Mouse (Mus musculus) neural tube, embryonic 14.5 days (tissue): ENCODE measurements at regions not wholly inside any gene's neighbourhood (a gene's known extent, or its start where the extent isn't known, plus 50 kb on each side); places are given as distances from the start of the nearest gene placed in this dataset.
A peak's percentile ranks its signal among the peaks of the same experiment; 100 is the strongest.

Experiments used
- ATAC-seq: fragments of 200-750 bp; cut with Nextera tagmentation; 2 replicates; pipeline ENCODE4 v1.8.0; 2017; ENCODE audit warnings: low read depth, mild to moderate bottlenecking, moderate TSS enrichment, moderate library complexity
- H3K27ac ChIP-seq: fragments of 300-500 bp; sonication (generic); 2 replicates; pipeline ENCODE4 v1.5.1; 2014; ENCODE audit warnings: low read depth, mild to moderate bottlenecking, control low read depth, low read length, moderate library complexity, mixed read lengths
- H3K27me3 ChIP-seq: fragments of 300-500 bp; sonication (generic); 2 replicates; pipeline ENCODE4 v1.6.1; 2014; ENCODE audit warnings: low read length; ENCODE audit not compliant: control insufficient read depth, insufficient read depth
- H3K36me3 ChIP-seq: fragments of 300-500 bp; sonication (generic); 2 replicates; pipeline ENCODE4 v1.6.1; 2014; ENCODE audit warnings: low read length, mixed read lengths; ENCODE audit not compliant: control insufficient read depth, insufficient read depth
- H3K4me1 ChIP-seq: fragments of 300-500 bp; sonication (generic); 2 replicates; pipeline ENCODE4 v1.6.1; 2014; ENCODE audit warnings: low read length; ENCODE audit not compliant: control insufficient read depth, insufficient read depth
- H3K4me2 ChIP-seq: fragments of 300-500 bp; sonication (generic); 2 replicates; pipeline ENCODE4 v1.6.1; 2014; ENCODE audit warnings: mild to moderate bottlenecking, low read depth, low read length, control low read depth
- H3K4me3 ChIP-seq: fragments of 300-500 bp; sonication (generic); 2 replicates; pipeline ENCODE4 v1.5.1; 2014; ENCODE audit warnings: low read depth, low read length, control low read depth, mixed read lengths
- H3K9ac ChIP-seq: fragments of 300-500 bp; sonication (generic); replicated peaks from 2 replicates; pipeline ENCODE4 v1.6.1; 2014; ENCODE audit warnings: low read depth, mild to moderate bottlenecking, control low read depth, low read length, mixed read lengths
- H3K9me3 ChIP-seq: fragments of 300-500 bp; sonication (generic); 2 replicates; pipeline ENCODE4 v1.6.1; 2016; ENCODE audit warnings: low read length; ENCODE audit not compliant: control insufficient read depth
- WGBS: fragments of 180-500 bp; shearing (Covaris S2); extraction: QIAGEN DNeasy Blood & Tissue Kit; methylation state at CpG from one replicate; pipeline ENCODE4 v1.1.7; 2014; 5-methylcytosine and 5-hydroxymethylcytosine counted together

- no peak overlapping the region for H3K4me2 ChIP-seq
- 0 out of 2 replicates have a peak, but pooled peaks cover 3% of the 10 kb centered on the region for H3K4me1 ChIP-seq
- no peaks in the 10 kb centered on the region for H3K36me3 ChIP-seq
- H3K4me3 ChIP-seq, result no peak overlapping the region
- no peak overlapping the region for H3K9ac ChIP-seq
- H3K9me3 ChIP-seq, result no peaks in the 10 kb centered on the region
- ATAC-seq, result no peak
- H3K27ac ChIP-seq, result no peak overlapping the region
- 64% methylated on average over 5 of the region's 5 CpGs for WGBS
- no peaks in the 10 kb centered on the region for H3K27me3 ChIP-seq
Observed at GRCm38 (mm10) chr11:52558782-52559181, 162.6 kb downstream of the 9530068E07Rik start.

DNA sequence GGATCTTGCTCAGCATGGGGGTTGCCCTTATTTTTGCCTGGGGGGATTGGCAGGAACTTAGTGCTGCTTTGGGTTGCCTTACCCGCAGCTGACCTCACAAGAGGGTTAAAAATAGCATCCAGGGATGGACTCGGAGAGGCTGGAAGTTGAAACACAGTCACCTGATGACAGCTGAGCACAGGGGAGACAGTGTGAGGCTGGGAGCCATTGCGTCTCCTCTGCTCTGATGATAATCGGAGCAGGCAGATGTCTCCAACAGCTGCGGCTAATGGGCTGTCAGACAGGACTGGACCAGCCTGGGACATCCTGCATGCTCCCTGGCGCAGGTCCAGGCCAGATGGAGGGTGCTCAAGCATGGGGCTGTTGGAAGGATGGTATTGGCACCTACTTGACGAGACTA is 165.1 kb downstream of the 9530068E07Rik start:
- no peaks in the 10 kb centered on the region for H3K36me3 ChIP-seq
- peak; percentile 60; the same call in 1 of the 2 replicates for ATAC-seq
- 40% methylated on average over 7 of the region's 7 CpGs for WGBS
- no peaks in the 10 kb centered on the region for H3K9me3 ChIP-seq
- H3K4me1 ChIP-seq, result 0 out of 2 replicates have a peak, but pooled peaks cover 3% of the 10 kb centered on the region
- no peak overlapping the region for H3K27ac ChIP-seq
- no peak overlapping the region for H3K4me3 ChIP-seq
- H3K27me3 ChIP-seq, result no peaks in the 10 kb centered on the region
- H3K9ac ChIP-seq, result no peak overlapping the region
- no peak overlapping the region for H3K4me2 ChIP-seq

- no peak overlapping the region for H3K4me3 ChIP-seq
- 3% methylated on average over 1 of the region's 1 CpGs for WGBS
- H3K27ac ChIP-seq, result no peak overlapping the region
- no peaks in the 10 kb centered on the region for H3K36me3 ChIP-seq
- H3K27me3 ChIP-seq, result no peaks in the 10 kb centered on the region
- H3K4me2 ChIP-seq, result no peak overlapping the region
- H3K4me1 ChIP-seq, result peaks cover 3% of the 10 kb centered on the region; the same call in 1 of the 2 replicates
- H3K9me3 ChIP-seq, result no peaks in the 10 kb centered on the region
- ATAC-seq, result no peak
- no peak overlapping the region for H3K9ac ChIP-seq
Observed at GRCm38 (mm10) chr11:52565457-52565856, 169.2 kb downstream of the 9530068E07Rik start.

GRCm38 (mm10) chr11:52566026-52566425 is 169.8 kb downstream of the 9530068E07Rik start:
- no peaks in the 10 kb centered on the region for H3K36me3 ChIP-seq
- H3K9ac ChIP-seq, result no peak overlapping the region
- ATAC-seq, result no peak

DNA sequence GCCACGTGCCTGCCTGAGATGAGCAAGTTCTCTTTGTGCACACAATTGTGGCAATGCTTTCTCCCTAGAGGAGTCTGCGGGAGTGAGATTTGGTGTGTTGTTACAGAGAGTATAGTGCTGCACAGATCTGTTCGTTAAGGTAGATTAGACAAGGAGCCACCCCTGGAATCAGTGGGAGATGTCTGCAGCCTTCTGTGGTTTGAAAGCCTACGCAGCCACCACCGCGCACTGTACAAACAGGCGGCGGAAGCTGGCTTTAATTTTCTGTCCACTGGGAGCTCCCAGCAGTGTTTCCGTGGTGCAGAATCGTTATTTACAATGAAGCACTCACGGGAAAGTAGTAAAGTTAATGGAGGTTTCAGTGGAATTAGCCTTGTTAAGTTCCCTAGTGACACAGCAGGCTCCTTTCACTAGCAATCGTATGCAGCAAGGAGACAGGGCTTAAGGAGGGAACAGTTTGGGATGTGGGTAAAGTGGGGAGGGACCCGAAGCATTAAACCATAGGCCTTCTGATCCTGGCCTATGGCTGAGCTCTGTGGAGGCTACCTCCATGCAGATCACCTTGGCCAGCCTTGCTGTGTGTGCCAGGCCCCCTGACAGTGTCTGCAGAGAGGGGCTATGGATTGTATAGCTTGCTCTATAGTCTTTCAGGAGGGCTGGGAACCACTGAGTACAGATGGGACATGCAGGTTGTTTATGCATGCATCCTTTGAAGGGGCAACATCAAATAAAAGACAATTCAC is 171.9 kb downstream of the 9530068E07Rik start:
- H3K9ac ChIP-seq, result no peak overlapping the region
- H3K4me3 ChIP-seq, result no peak overlapping the region
- no peaks in the 10 kb centered on the region for H3K27me3 ChIP-seq
- 0 out of 2 replicates have a peak overlapping the region, but pooled peaks have one; percentile 12 for H3K4me2 ChIP-seq
- no peaks in the 10 kb centered on the region for H3K9me3 ChIP-seq
- 0 out of 2 replicates have a peak overlapping the region, but pooled peaks have one; percentile 40 for H3K27ac ChIP-seq
- ATAC-seq, result peak; percentile 76
- no peaks in the 10 kb centered on the region; the same call in 1 of the 2 replicates for H3K4me1 ChIP-seq
- WGBS, result 14% methylated on average over 13 of the region's 13 CpGs
- H3K36me3 ChIP-seq, result no peaks in the 10 kb centered on the region

More at GRCm38 (mm10) chr11:52566026-52566425, 169.8 kb downstream of the 9530068E07Rik start:
- Histone ChIP-seq H3K4me3 (no peak overlapping the region), H3K4me2 (no peak overlapping the region), H3K9me3 (no peaks in the 10 kb centered on the region), H3K27me3 (no peaks in the 10 kb centered on the region), H3K27ac (no peak overlapping the region), H3K4me1 (peaks cover 2% of the 10 kb centered on the region; the same call in 1 of the 2 replicates)
- 56% methylated on average over 9 of the region's 9 CpGs for WGBS

DNA sequence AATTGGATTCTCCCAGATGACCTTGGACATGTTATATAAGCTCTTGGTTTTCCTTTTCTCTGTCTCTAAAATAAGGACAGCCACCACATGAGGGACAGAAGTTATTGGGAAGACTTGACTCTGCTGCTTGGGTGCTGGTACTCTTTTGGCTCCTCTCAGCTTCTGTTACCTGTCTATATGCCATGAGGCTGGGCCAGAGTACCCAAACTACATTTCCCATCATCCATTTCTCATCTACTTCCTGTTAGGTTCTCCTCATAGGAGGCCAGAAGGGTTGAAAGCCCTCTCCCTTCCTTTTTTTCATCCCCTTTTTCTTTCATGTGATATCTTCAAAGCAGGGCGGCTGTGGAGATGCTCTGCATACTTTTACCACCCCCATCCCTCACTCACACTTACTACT is 172.6 kb downstream of the 9530068E07Rik start:
- H3K4me1 ChIP-seq, result no peaks in the 10 kb centered on the region; the same call in 1 of the 2 replicates
- H3K27me3 ChIP-seq, result no peaks in the 10 kb centered on the region
- H3K4me3 ChIP-seq, result no peak overlapping the region
- H3K36me3 ChIP-seq, result no peaks in the 10 kb centered on the region
- no peak overlapping the region for H3K4me2 ChIP-seq
- H3K9me3 ChIP-seq, result no peaks in the 10 kb centered on the region
- no peak for ATAC-seq
- H3K9ac ChIP-seq, result no peak overlapping the region
- no peak overlapping the region for H3K27ac ChIP-seq
- WGBS, result 71% methylated on average over 1 of the region's 1 CpGs

DNA sequence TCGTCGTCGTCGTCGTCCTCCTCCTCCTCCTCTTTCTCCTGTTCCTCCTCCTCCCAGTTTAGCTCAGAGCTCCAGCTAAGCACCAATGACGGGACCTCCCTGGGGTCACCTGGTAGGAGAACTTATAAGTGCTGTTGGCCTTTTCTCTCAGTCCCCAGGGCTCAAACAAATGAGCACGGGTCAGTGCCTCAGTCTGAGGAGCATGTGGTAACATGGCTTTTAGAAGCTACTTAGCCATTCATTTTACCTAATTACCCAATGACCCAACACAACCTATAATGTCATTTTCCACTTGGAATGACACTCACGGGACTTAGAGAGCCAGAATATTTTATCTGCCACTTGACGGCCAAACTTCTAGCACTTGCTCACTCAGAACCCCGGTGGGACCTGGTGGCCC is 173.5 kb downstream of the 9530068E07Rik start:
- no peak overlapping the region for H3K4me3 ChIP-seq
- no peaks in the 10 kb centered on the region for H3K27me3 ChIP-seq
- no peak overlapping the region for H3K9ac ChIP-seq
- no peaks in the 10 kb centered on the region; the same call in 1 of the 2 replicates for H3K4me1 ChIP-seq
- 70% methylated on average over 10 of the region's 10 CpGs for WGBS
- H3K27ac ChIP-seq, result no peak overlapping the region
- H3K4me2 ChIP-seq, result no peak overlapping the region
- H3K36me3 ChIP-seq, result no peaks in the 10 kb centered on the region
- ATAC-seq, result no peak
- no peaks in the 10 kb centered on the region for H3K9me3 ChIP-seq

GRCm38 (mm10) chr11:52578471-52578870 is 182.2 kb downstream of the 9530068E07Rik start:
- Histone ChIP-seq H3K4me1 (no peaks in the 10 kb centered on the region), H3K4me2 (no peak overlapping the region), H3K9ac (no peak overlapping the region), H3K27ac (no peak overlapping the region), H3K27me3 (no peaks in the 10 kb centered on the region), H3K36me3 (no peaks in the 10 kb centered on the region), H3K9me3 (no peaks in the 10 kb centered on the region), H3K4me3 (no peak overlapping the region)
- 42% methylated on average over 9 of the region's 9 CpGs for WGBS
- ATAC-seq, result no peak

- Histone ChIP-seq H3K36me3 (no peaks in the 10 kb centered on the region), H3K9me3 (no peaks in the 10 kb centered on the region), H3K4me3 (no peak overlapping the region), H3K4me1 (no peaks in the 10 kb centered on the region), H3K27me3 (no peaks in the 10 kb centered on the region), H3K9ac (no peak overlapping the region), H3K27ac (no peak overlapping the region), H3K4me2 (no peak overlapping the region)
- ATAC-seq, result no peak
- 71% methylated on average over 13 of the region's 13 CpGs for WGBS
Observed at GRCm38 (mm10) chr11:52579764-52580377, 183.6 kb downstream of the 9530068E07Rik start.
